Mouse (Mus musculus) intestine, postnatal 0 days (tissue): Measurements from ENCODE around the gene Rps27l. TPM values are rescaled to one million over a fixed set of nuclear protein-coding genes. Genes with fewer than 3 reads are reported as not detected.

ENCODE experiments used
- ATAC-seq: fragments of 200-750 bp; cut with Nextera tagmentation; 2 replicates; pipeline ENCODE4 v1.8.0; 2017; ENCODE audit warnings: mild to moderate bottlenecking, moderate TSS enrichment, moderate library complexity
- H3K27ac ChIP-seq: fragments of 300-500 bp; sonication (generic); 2 replicates; pipeline ENCODE4 v1.5.1; 2014; ENCODE audit warnings: mild to moderate bottlenecking, low read depth, low read length, moderate library complexity
- H3K27me3 ChIP-seq: fragments of 300-500 bp; sonication (generic); replicated peaks from 2 replicates; pipeline ENCODE4 v1.6.1; 2014; ENCODE audit warnings: low read length, mixed read lengths; ENCODE audit not compliant: control insufficient read depth, insufficient read depth
- H3K36me3 ChIP-seq: fragments of 300-500 bp; sonication (generic); 2 replicates; pipeline ENCODE4 v1.6.1; 2014; ENCODE audit warnings: mild to moderate bottlenecking, moderate library complexity; ENCODE audit not compliant: control insufficient read depth, insufficient read depth
- H3K4me1 ChIP-seq: fragments of 300-500 bp; sonication (generic); replicated peaks from 2 replicates; pipeline ENCODE4 v1.6.1; 2014; ENCODE audit warnings: antibody characterized with exemption, low read length, mixed read lengths; ENCODE audit not compliant: control insufficient read depth, insufficient read depth
- H3K4me2 ChIP-seq: fragments of 300-500 bp; sonication (generic); replicated peaks from 2 replicates; pipeline ENCODE4 v1.6.1; 2014; ENCODE audit warnings: low read depth, mild to moderate bottlenecking, moderate library complexity
- H3K4me3 ChIP-seq: fragments of 300-500 bp; sonication (generic); 2 replicates; pipeline ENCODE4 v1.5.1; 2014; ENCODE audit warnings: low read depth, low read length
- H3K9ac ChIP-seq: fragments of 300-500 bp; sonication (generic); 2 replicates; pipeline ENCODE4 v1.6.1; 2014; ENCODE audit warnings: mild to moderate bottlenecking, low read depth, low read length
- H3K9me3 ChIP-seq: fragments of 300-500 bp; sonication (generic); 2 replicates; pipeline ENCODE4 v1.6.1; 2016; ENCODE audit warnings: mixed run types; ENCODE audit not compliant: control insufficient read depth
- CTCF ChIP-seq: sonication (generic); IDR thresholded peaks from 2 replicates; pipeline ENCODE4 v1.5.1; 2016; ENCODE audit warnings: low read depth, mild to moderate bottlenecking, control low read depth, antibody characterized with exemption, moderate library complexity
- WGBS: fragments of 180-500 bp; shearing (Covaris S2); extraction: QIAGEN DNeasy Blood & Tissue Kit; methylation state at CpG from one replicate; pipeline ENCODE4 v1.1.7; 2014; 5-methylcytosine and 5-hydroxymethylcytosine counted together
- polyA plus RNA-seq: library from polyadenylated mRNA; unstranded; fragments of >200 nt; fragmentation: Nextera tagmentation; extraction: Ambion mirVana; gene quantifications from 2 replicates; pipeline ENCODE4 v1.2.1, GENCODE M21; 2015

The Rps27l gene
- polyA plus RNA-seq, 1 experiment from 2014 or later: 778 TPM

GRCm38 (mm10) chr9:66914540-66914939 lies 31.3 kb upstream of the Rps27l start:
- H3K4me2 ChIP-seq: no peak overlapping the region
- no peaks in the 10 kb centered on the region for H3K27me3 ChIP-seq
- 77% methylated on average over 3 of the region's 3 CpGs for WGBS
- no peaks in the 10 kb centered on the region for H3K9me3 ChIP-seq
- peaks cover 22% of the 10 kb centered on the region for H3K4me1 ChIP-seq
- H3K9ac ChIP-seq: no peak overlapping the region
- 0 out of 2 replicates have a peak overlapping the region, but pooled peaks have one; percentile 37 for H3K27ac ChIP-seq
- H3K4me3 ChIP-seq: no peak overlapping the region
- ATAC-seq: no peak
- no peak for TF ChIP-seq CTCF
- H3K36me3 ChIP-seq: peaks cover 3% of the 10 kb centered on the region; the same call in 1 of the 2 replicates

GRCm38 (mm10) chr9:66915401-66915800 lies 30.5 kb upstream of the Rps27l start:
- H3K27ac ChIP-seq: peak overlapping the region; percentile 78; the same call in 1 of the 2 replicates
- H3K4me1 ChIP-seq: peaks cover 22% of the 10 kb centered on the region
- no peak for ATAC-seq
- H3K9me3 ChIP-seq: no peaks in the 10 kb centered on the region
- H3K4me2 ChIP-seq: peak overlapping the region; percentile 10; the same call in 1 of the 2 replicates
- no peak overlapping the region for H3K4me3 ChIP-seq
- no peaks in the 10 kb centered on the region for H3K27me3 ChIP-seq
- 64% methylated on average over 5 of the region's 5 CpGs for WGBS
- H3K9ac ChIP-seq: no peak overlapping the region
- no peak for TF ChIP-seq CTCF
- H3K36me3 ChIP-seq: peaks cover 3% of the 10 kb centered on the region; the same call in 1 of the 2 replicates

- no peaks in the 10 kb centered on the region for H3K9me3 ChIP-seq
- H3K4me3 ChIP-seq: no peak overlapping the region
- WGBS: 53% methylated on average over 9 of the region's 9 CpGs
- H3K4me2 ChIP-seq: 0 out of 2 replicates have a peak overlapping the region, but pooled peaks have one; percentile 1
- no peak overlapping the region for H3K9ac ChIP-seq
- H3K27me3 ChIP-seq: no peaks in the 10 kb centered on the region
- peak overlapping the region; percentile 78 for H3K27ac ChIP-seq
- ATAC-seq: peak; percentile 42
- no peak for TF ChIP-seq CTCF
- peaks cover 22% of the 10 kb centered on the region for H3K4me1 ChIP-seq
- H3K36me3 ChIP-seq: peaks cover under 1% of the 10 kb centered on the region; the same call in 1 of the 2 replicates
Observed at GRCm38 (mm10) chr9:66915869-66916785, 29.8 kb upstream of the Rps27l start.

DNA sequence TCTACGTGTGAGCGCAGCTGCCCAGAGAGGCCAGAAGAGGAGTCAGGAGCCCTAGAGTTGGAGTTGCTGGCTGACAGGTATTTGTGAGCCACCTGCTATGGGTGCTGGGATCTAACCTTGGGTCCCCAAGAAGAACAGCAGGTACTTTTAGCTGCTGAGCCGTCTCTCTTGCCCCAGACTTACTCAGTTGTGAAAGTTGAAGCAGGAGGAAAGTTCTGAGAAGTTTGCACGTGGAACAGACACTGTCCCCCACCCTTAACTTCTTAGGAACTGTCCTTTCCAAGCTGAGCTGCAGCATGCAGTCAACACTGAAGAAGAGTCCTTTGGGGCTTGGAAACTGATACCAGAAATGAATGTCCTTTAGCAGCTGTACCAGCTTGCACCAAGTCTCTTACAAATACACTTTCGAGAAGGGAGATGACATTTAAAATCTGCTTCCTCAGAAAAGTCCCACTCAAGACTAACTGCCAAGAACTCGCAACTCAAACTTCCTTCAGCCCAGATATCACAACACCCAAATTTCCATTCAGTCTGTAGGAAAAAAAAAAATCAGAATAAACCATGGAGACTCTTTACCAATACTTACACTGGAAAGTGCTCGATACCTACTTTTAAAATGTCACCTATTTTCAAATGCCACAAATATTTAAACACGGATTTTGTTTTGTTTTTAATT lies 28.5 kb upstream of the Rps27l start:
- ATAC-seq: no peak
- no peaks in the 10 kb centered on the region for H3K36me3 ChIP-seq
- no peaks in the 10 kb centered on the region for H3K9me3 ChIP-seq
- H3K4me1 ChIP-seq: peaks cover 22% of the 10 kb centered on the region
- H3K9ac ChIP-seq: no peak overlapping the region
- no peaks in the 10 kb centered on the region for H3K27me3 ChIP-seq
- H3K27ac ChIP-seq: peak overlapping the region; percentile 78; the same call in 1 of the 2 replicates
- WGBS: 86% methylated on average over 8 of the region's 8 CpGs
- no peak for TF ChIP-seq CTCF
- H3K4me3 ChIP-seq: no peak overlapping the region
- H3K4me2 ChIP-seq: no peak overlapping the region

DNA sequence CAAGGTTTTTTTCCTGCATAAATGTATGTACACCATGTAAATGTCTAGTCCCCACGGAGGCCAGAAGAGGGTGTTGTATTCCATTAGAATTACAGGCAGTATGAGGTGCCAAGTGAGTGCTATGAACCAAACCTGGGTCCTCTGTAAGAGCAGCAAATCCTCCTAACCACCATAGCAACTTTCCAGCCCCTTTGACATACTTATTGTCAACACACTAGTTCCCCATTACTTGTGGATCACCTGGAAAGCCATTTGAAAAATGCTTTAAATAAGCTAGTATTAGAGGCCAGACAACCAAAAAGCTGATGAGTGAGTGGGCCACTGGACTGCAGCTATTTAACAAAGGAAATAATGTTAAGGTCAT lies 28.0 kb upstream of the Rps27l start:
- 0 out of 2 replicates have a peak overlapping the region, but pooled peaks have one; percentile 91 for H3K4me3 ChIP-seq
- peak overlapping the region; percentile 72; the same call in 1 of the 2 replicates for H3K4me2 ChIP-seq
- no peak for TF ChIP-seq CTCF
- H3K9ac ChIP-seq: no peak overlapping the region
- H3K4me1 ChIP-seq: peaks cover 22% of the 10 kb centered on the region
- H3K36me3 ChIP-seq: no peaks in the 10 kb centered on the region
- no peaks in the 10 kb centered on the region for H3K9me3 ChIP-seq
- 70% methylated on average over 1 of the region's 1 CpGs for WGBS
- no peaks in the 10 kb centered on the region for H3K27me3 ChIP-seq
- no peak for ATAC-seq
- H3K27ac ChIP-seq: no peak overlapping the region
